Mouse (Mus musculus) T-helper 17 cell (primary cell): ENCODE data around the gene Col9a2.

Source experiments
- in situ Hi-C, 2 experiments: fragments of 300-600 bp; cut with MboI, MseI; formaldehyde crosslinking; loops; 1 replicate in 1 of 2; 2 replicates in 1 of 2; pipeline ENCODE4 v1.15.1; 2025; ENCODE audit warnings: high pct_unique_total_duplicates in 2 of 2

Col9a2 gene

DNA sequence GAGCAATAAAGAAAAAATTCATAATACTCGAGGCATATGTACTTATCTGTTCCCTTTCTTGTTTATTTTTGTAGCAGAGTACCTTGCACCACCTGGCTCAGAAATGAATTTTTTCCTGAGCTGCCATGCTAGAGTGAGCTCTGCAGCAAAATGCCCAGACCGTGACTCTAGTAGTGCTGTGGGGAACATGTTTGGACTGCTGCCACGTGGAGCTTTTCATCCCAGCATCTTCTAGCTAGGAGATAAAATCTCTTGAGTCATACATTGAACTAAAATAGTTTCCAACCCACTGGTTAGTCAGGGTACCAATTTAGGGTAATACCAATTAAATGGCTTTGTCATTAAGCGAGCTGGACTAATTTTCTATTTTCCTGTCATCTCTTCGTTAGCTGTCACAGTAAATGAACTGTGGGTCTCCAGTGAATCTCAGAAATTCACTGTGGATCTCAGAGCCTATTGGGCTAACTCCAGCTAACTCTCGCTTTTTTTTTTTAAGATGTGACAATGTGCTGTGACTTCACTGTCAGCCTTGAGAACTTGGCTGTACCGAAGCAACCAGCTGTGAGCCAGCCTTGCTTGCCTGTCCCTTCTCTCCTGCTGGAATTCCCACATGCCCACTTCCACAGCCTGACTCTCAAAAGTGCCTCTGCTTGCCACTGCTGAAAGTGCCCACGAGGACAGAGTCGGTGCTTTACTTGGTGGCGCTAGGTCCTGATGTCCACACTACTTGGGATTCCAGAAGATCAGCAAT, 19.0 kb upstream of the Col9a2 start:
- in situ Hi-C loops, result no loop called here

DNA sequence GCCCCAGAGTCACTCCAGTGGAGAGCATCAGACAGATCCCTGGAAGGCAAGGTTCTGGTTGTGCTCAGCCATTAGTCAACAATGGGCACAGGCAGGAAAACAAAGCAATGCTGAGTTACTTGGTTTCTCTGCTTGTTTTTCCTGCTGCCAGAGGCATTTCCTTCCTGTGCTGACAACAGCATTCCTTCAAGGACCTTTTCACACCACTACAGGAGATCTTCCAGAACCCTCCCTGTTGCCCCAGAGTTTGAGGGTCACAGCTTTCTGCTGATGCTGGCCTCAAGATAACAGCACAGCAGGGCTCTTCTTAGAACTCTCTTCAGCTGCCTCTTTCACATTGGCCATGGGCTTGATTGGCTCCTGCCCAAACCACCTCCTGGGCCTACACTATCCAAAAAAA, 17.3 kb upstream of the Col9a2 start:
- in situ Hi-C loops, result no loop called here

DNA sequence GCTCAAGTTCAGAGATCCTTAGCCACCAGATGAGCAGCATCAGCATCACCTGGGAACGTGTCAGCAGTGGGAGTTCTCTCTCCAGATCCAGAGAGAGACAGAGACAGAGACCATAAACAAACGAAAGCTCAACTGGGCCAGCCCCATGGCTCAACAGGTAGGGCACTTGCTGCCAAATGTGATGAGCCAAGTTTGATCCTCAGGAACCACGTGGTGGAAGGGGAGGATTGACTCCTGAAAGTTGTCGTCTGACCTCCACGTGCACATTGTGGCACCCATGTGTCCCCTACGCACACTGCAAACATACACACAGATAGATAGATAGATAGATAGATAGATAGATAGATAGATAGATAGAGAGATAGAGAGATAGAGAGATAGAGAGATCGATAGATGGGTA, 15.7 kb upstream of the Col9a2 start:
- in situ Hi-C loops, result no loop called here

DNA sequence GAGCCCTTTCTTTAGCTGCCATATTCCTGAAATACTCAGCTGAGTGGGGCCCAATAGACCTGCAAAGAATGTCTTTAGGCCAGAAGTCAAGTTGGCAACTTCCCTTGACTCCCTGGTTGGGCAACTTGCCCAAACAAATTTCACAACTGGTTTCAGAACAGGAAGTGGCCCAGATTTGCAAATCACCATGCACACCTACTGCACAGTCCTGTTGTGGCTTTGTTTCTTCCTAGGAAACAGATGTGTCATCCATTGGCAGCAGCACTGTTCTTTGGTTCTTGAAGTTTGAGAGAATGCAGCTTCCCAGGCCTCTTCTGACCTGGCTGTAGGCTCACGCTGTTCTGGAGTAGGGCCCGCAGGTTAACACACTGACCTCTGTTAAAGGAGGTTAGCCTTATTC, 15.2 kb upstream of the Col9a2 start:
- in situ Hi-C loops, result no loop called here

DNA sequence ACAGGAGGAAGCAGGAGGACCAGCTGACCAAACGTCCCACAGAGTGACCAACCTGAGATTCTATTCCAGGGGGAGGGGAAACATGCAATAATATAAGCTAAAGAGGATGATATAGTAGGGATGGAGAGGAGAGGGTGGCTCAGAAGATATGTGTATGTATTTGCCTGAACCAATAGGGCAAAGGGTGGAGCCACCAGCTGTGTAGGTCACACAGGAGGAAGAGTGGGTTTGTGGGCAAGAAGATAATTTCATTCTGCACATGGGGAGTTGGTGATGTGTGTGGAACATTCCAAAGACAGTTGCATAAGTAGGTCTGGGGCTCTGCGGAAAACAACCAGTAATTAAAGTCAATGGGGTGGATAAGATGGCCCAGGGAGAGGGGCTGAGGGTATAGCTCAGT, 13.5 kb upstream of the Col9a2 start:
- in situ Hi-C loops, result loop anchor here in 1 of 2 experiments (5.0 kb wide), 1 partner anchor 38 kb away; no protein-coding TSS in a partner anchor

DNA sequence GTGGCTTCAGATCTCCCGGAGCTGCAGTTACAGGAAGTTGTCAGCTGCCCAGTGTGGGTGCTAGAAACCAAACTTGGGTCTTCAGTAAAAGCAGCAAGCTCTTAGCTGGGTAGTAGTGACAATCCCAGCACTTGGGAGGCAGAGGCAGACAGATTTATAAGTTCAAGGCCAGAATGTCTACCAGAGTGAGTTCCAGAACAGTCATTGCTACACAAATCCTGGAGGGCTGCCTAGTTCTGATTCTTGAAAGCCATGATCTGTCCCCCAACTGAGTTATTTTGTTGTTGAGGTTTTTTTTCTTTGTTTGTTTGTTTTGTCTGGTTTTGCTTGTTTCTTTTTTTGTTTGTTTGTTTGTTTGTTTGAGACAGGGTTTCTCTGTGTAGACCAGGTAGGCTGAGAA, 11.0 kb upstream of the Col9a2 start:
- in situ Hi-C loops, result loop anchor here in 1 of 2 experiments (5.0 kb wide), 1 partner anchor 41 kb away; no protein-coding TSS in a partner anchor

DNA sequence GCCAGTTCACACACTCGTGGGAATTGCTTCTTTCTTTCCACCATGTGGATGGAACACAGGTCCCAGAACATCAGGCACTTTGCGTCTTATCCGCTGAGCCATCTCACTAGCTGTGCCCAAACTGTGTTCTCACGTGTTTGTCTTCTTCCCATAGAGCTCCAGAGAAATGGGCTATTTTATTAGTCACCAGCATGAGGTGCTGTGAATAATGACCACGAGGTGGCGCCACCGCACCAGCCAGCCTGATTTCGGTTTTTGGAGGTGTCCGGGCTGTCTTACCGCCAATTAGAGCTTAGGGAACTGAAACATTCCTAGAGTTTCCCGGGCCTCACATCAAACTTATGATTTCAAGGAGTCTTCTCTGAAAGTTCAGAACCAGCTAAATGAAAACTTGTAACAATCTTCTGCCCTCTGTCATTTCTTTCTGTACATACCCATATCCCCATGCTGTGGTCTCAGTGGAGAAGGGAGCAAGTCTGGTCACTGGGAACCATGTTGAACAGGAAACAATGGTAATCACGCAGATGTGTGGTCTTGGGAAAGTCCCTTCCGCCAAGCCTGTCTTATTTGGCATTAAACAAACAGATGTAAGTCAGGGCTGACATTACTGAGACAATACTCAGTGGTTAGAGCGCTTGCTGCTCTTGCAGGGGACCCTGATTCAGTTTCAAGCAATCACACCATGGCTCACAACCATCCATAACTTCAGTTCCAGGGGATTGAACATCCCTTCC, 10.4 kb upstream of the Col9a2 start:
- in situ Hi-C loops, result loop anchor here in 1 of 2 experiments (5.0 kb wide), 1 partner anchor 42 kb away; no protein-coding TSS in a partner anchor

DNA sequence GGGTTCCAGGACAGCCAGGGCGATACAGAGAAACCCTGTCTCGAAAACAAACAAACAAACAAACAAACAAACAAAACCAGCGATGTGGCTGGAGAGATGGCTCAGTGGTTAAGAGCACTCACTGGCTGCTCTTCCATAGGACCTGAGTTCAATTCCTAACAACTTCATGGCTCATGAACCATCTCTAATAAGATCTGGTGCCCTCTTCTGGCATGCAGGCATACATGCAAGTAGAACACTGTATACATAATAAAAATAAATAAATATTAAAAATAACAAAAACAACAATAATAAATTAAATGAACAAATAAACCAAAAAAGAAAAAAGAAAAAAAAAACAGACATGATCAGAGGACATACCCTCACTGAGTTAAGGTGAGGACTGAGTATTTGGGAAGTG, 9.6 kb upstream of the Col9a2 start:
- in situ Hi-C loops, result loop anchor here (5.0 kb wide), 1 partner anchor 42 kb away; no protein-coding TSS in a partner anchor

DNA sequence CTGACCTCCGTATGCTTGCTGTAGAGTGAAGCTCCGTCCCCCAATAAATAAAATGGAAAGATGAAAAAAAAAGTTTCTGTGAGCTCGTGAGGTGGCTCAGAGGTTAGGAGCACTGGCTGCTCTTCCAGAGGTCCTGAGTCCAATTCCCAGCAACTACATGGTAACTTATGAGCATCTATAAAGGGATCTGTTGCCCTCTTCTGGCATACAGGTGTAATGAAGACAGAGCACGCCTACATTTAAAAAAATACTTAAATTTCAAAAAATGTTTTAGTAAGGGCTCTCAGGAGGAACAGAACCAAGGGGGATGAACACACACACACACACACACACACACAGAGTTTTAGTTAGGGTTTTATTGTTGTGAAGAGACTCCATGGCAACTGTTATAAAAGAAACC, 7.7 kb upstream of the Col9a2 start:
- in situ Hi-C loops, result loop anchor here in 1 of 2 experiments (5.0 kb wide), 1 partner anchor 44 kb away; no protein-coding TSS in a partner anchor

DNA sequence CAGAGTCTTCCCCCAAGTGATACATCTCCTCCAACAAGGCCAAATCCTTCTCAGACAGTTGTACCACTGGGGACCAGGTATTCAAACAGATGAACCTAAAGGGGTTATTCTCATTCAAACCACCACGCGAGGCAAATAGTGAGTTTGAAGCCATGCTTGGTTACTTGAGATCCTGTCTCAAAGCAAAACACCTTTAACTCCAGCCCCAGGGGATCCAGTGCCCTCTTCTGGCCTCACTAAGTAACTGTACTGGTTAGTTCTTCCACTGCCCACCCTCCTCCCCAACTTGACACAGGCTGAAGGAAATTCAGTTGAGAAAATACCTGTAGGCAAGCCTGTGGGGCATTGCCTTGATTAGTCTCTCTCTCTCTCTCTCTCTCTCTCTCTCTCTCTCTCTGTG, 6.2 kb upstream of the Col9a2 start:
- in situ Hi-C loops, result loop anchor here in 1 of 2 experiments (5.0 kb wide), 1 partner anchor 46 kb away; no protein-coding TSS in a partner anchor

DNA sequence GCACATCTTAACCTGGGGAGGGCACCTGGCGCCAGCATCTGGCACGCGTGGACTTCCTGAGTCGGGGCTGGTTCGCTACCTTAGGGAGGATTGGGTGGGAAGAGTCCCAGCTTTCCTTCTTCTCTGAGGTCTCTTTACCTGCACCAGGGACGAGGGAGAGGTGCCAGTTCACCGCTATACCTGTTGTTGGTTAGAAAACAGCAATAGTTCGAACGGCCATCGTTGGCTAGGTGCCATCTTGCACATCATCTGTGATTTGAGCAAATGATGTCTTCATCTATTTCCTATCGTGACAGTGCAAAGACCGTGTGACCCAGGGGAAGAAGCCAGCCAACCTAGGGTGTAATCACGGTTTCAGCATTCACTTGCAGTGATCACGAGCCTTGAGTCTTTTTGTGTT, 1.1 kb downstream of the Col9a2 start:
- in situ Hi-C loops, result no loop called here

DNA sequence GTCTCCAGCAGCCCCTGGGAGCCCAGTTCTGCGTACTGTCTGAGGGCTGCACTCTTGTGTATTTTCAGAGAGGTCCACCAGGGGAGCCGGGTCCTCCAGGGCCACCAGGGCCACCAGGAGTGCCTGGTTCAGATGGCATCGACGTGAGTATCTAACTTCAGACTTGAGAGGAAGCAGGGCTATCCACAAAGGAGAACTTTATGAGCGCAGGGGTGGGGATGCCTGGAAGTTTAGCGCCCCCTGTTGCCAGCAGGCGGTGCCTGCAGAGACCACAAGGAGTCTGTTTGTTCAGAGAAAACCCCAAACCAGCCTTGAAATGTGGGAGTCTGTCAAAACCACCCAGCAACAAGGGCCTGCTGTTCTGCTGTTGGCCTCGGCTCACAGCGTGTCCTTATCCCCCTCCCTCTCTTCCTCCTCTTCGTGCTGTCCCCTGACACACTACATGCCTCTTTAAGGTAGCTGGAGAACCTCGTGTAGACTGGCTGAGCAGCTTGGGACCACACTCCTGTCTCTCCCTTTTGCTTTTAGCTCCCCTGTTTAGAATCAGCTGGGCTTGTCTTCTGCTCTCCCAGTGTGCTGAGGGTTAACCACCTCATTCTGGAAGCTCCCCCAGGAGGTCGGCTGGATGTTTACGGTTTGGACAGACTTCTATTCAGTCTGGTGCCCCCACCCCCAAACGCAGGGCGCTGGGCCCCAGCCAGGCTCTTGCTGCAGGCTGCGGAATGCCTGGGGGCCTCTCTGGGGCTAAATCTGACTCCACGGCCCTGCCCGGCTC, 1.9 kb downstream of the Col9a2 start:
- in situ Hi-C loops, result no loop called here

DNA sequence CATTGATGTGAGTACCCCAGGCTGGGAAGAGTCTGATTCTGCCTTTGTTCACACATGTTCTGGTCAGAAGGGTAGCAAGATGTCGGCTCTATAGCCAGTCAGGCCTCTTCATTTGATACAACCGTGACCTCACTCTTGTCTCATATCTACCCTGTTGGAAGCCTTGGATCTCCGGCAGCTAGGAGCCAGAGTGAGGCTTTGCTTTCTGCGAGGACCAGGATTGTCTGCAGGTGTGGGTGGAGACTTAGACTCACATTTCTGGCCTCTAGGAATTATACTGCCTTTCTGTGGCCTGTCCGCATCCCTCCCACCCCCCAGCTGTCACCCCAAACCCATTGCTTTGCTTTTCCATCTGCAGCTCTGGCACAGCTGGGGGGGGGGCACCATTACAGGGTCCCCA, 3.3 kb downstream of the Col9a2 start:
- in situ Hi-C loops, result no loop called here

DNA sequence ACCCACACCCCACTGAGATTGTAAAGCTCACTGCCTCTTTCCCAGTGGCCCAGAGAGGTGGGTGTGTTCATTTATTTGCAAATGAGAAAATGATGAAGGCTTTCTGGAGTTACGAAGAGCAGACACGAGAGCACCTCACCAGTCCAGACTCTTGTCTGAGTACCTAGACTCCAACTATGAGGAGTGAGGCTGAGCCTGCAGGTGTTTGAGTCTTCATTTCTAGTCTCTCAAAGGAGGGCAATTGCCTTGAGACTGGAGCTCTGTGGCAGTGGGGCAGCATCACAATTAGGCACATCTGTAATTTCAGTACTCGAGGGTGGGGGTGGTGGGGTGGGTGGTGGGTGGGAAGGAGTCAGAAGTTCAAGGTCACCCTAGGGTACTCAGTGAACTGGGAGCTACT, 3.8 kb downstream of the Col9a2 start:
- in situ Hi-C loops, result no loop called here

DNA sequence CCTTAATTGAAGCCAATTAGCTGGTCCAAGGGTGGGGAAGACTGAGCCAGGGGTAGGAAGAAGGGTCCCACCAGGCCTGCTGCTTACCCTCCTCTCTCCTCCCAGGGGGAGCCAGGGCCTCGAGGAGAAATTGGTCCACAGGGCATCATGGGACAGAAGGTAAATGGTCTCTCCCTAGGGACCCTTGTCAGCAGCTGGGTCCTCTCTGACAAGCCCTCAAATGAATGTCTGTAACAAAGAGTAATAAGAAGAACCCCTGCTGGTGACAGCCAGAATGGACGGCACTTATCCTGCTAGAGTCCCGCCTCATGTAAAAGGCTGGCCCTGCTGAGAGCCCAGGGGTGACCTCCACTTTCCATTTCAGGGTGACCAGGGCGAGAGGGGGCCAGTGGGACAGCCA, 12.7 kb downstream of the Col9a2 start:
- in situ Hi-C loops, result no loop called here

DNA sequence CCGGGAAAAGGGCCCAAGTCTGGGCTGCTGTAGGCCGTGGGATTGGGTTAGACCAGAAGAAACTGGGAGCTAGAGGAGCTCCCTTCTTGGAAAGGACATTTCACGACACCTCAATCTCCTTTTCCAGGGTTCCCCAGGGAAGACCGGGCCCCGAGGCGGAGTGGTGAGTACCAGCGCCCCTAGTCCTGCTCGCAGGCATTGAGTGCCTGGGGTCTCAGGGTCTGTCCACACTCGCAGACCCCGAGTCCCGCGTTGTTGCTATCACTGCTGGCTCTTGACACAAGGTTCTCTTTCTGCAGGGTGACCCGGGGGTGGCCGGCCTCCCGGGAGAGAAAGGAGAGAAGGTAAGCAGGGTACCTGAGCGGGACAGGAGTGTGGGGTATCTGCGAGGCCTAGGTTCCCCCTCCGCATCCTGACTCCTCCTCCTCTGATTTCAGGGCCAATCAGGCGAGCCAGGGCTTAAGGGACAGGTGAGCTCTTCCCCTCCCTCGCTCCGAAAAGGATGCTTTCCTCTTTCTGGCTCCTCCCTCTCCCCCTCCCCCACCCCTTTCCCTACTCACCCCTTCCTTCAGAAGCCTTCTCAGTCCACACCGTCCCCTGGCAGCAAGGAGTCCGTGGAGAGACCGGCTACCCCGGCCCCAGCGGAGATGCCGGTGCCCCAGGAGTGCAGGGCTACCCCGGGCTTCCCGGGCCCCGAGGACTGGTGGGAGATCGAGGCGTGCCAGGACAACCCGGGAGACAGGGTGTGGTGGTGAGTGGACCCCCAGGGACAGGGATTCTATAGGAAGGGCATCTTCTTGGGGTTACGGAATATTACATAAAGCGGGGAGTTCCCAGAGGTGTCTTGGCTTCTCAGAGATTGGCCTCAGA, 13.5 kb downstream of the Col9a2 start:
- in situ Hi-C loops, result no loop called here

DNA sequence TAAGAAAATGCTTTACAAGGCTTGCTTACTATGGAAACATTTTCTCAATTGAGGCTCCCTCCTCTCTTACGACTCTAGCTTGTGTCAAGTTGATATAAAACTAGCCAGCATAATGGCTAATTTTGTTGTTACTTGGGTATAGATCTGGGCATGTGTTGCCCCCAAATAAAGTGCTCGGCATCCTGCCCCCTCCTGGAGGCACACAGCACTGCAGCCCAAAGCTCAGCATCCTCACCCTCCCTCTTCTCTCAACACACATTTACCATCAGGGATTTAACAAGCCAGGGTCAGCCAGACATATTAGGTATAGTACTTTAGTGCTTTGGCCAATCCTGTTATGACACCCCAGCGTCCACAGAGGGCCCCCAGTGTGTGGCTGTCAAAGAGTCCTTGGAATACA, 17.2 kb downstream of the Col9a2 start:
- in situ Hi-C loops, result loop anchor here in 1 of 2 experiments (5.0 kb wide), 1 partner anchor 214 kb away; no protein-coding TSS in a partner anchor

DNA sequence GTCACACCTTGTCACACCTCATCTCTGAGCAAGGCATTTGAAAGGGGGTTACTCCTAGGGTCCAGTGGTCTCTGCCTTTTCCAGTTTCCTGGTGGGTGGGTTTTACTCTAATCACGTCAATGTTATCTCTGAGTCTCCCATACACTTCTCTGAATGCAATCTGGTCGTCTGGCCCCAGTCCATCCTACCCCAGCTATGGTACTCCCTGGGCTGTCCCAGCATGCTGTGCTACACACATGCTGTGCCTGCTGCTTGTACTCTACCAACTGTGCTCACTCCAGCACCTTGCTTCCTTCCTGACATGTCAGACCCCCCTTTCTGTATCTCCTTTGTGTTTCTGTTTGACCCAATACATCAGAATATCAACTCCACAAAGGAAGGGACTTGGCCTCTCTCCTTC, 17.8 kb downstream of the Col9a2 start:
- in situ Hi-C loops, result loop anchor here in 1 of 2 experiments (5.0 kb wide), 1 partner anchor 215 kb away; no protein-coding TSS in a partner anchor

DNA sequence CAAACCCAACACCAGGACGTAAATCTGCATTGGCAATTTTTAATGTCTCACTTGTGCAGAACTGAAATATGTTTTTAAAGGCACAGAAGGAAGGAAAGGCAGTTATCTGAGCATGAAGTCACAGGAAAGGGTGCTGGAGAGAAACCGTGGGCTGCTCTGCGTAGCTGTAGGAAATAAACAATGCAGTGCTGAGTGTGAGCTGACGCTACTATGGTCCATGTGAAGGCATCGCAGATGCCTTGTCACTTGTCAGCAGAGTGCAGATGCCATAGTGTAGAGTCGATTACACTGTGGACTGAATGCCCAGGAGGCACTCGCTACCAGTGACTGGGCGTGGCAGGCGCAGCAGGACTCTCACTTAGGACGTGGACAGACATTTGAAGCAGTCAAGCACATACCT, 20.0 kb downstream of the Col9a2 start:
- in situ Hi-C loops, result loop anchor here in 1 of 2 experiments (5.0 kb wide), 1 partner anchor 217 kb away; no protein-coding TSS in a partner anchor

DNA sequence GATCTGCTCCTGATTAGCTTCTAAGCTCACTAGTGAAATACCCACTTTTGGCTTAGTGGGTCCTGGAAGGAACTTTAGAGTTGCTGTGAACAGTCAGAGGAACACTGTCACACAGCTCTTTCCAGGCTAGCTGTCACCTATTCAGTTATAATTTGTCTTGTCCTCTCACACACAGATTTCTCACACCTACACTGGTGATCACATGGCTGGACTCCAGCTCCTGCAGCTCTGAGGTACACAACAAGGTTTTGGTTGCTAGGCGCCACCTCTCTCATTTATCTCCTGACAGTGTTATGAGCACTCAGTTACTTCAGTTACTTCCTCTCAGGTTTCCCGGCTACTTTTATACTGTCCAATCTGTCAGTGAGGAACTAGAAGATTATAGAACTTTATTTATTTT, 26.2 kb downstream of the Col9a2 start:
- in situ Hi-C loops, result no loop called here

DNA sequence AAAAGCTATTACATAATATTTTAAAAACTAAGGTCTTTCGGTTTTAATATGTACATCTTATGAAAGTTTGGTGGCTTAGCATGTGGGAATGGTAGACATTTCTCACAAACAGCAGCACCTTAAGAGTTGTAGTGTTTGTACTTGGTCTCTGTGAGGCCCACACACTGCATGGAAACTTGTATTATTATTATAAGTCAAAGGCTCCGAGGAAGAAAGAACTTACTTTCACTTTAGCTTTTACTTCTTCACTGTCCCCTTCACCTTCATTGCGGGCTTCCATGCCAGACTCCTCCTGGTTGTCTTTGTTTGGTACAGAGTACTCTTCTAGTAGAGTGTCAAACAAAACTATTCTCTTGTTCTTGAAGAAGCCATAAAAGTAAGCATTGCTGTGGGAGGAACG, 35.1 kb downstream of the Col9a2 start:
- in situ Hi-C loops, result no loop called here
